Comparison of ENCODE assay signal across 9 mouse cellular contexts in genomic region chr13:28294757-28295361, GRCm38 (mm10). TPM values are rescaled to one million over a fixed set of nuclear protein-coding genes. Genes with fewer than 3 reads are reported as not detected.
DNase-seq lines count a peak whose midpoint lies in the region; ATAC-seq lines count a peak whose summit lies in the region.
"Had no signal": no experiment of that assay in that cellular context is flagged by ENCODE, and none has a peak within 500 bp of the region (broad histone marks: within the 10 kb centered on the region; RNA-seq: fewer than 3 reads in every experiment).

No protein-coding gene starts in this region.

- H3K9me3 ChIP-seq in embryonic facial prominence, embryonic 10.5 days, result no peaks in the 10 kb centered on the region
- H3K9me3 ChIP-seq in hindbrain, embryonic 16.5 days (ENCODE audit: control insufficient read depth, low read length), result no peaks in the 10 kb centered on the region

- H3K9ac ChIP-seq in hindbrain, embryonic 16.5 days (ENCODE audit: low read depth, low read length), result no peak overlapping the region

- H3K27me3 ChIP-seq in embryonic facial prominence, embryonic 10.5 days (replicated peaks; ENCODE audit: low read depth, poor library complexity, severe bottlenecking), result no peaks in the 10 kb centered on the region
- H3K27me3 ChIP-seq in hindbrain, embryonic 16.5 days (replicated peaks; ENCODE audit: control insufficient read depth, insufficient read depth, low read length), result no peaks in the 10 kb centered on the region

- DNase-seq in ZHBTc4 (ENCODE audit: low read depth, low spot score), result peak; percentile 27
- peak; percentile 26 for DNase-seq in embryonic facial prominence, embryonic 10.5 days (ENCODE audit: low spot score)
- DNase-seq in mesoderm, embryonic 11.5 days (ENCODE audit: low read depth, low spot score), result peak; percentile 58
- DNase-seq in urinary bladder, postnatal 36 days (ENCODE audit: low spot score in 2 of 2), result no peak
- DNase-seq in thymus, postnatal 0 days (ENCODE audit: low spot score), result no peak
- DNase-seq in B cell, adult 2 months, result no peak
- DNase-seq: gastrocnemius, postnatal 25 days had no signal

- no peaks in the 10 kb centered on the region for H3K36me3 ChIP-seq in embryonic facial prominence, embryonic 10.5 days (replicated peaks)
- no peaks in the 10 kb centered on the region for H3K36me3 ChIP-seq in hindbrain, embryonic 16.5 days (ENCODE audit: control insufficient read depth, insufficient read depth, low read length)

- 0 out of 2 replicates have a peak overlapping the region, but pooled peaks have one; percentile 5 for H3K4me3 ChIP-seq in embryonic facial prominence, embryonic 10.5 days
- H3K4me3 ChIP-seq in hindbrain, embryonic 16.5 days (ENCODE audit: low read length), result no peak overlapping the region

- peak overlapping the region; percentile 59 for H3K27ac ChIP-seq in embryonic facial prominence, embryonic 10.5 days (replicated peaks)
- peak overlapping the region; percentile 45 for H3K27ac ChIP-seq in hindbrain, embryonic 16.5 days (ENCODE audit: low read depth, low read length)

- peaks cover 29% of the 10 kb centered on the region for H3K4me1 ChIP-seq in embryonic facial prominence, embryonic 10.5 days
- H3K4me1 ChIP-seq in hindbrain, embryonic 16.5 days (ENCODE audit: control insufficient read depth, insufficient read depth, low read depth, low read length), result peaks cover 20% of the 10 kb centered on the region

- no peak overlapping the region for H3K4me2 ChIP-seq in hindbrain, embryonic 16.5 days (ENCODE audit: low read length)

- 2% methylated on average over 3 of the region's 3 CpGs for WGBS in embryonic facial prominence, embryonic 10.5 days
- under 1% methylated on average over 3 of the region's 3 CpGs for WGBS in hindbrain, embryonic 16.5 days

- ATAC-seq in hindbrain, embryonic 16.5 days, result peak; percentile 84
- ATAC-seq in activated CD4-positive, CD25-positive, alpha-beta regulatory T cell, adult 4 months, result no peak

RNA-seq across cellular contexts. Expression of gene Gm11361, which starts 37.5 kb away (rescaled TPM):
- 3.0 and 3.3 TPM in 2 replicates for polyA plus RNA-seq in embryonic facial prominence, embryonic 10.5 days (2016; fragmentation: Nextera tagmentation; extraction: Ambion mirVana)
- polyA plus RNA-seq in hindbrain, embryonic 16.5 days (2015; fragmentation: Nextera tagmentation; extraction: Ambion mirVana), result 3.2 and 3.4 TPM in 2 replicates
- polyA plus RNA-seq in activated CD4-positive, CD25-positive, alpha-beta regulatory T cell, adult 4 months (2017; shearing (Covaris generic)), result 10 to 100 TPM; 32.9 to 38.9 TPM
- 5.0 and 5.7 TPM in 2 replicates for polyA plus RNA-seq in thymus, postnatal 0 days (2015; fragmentation: Nextera tagmentation; extraction: Ambion mirVana)

Comparison
In these comparisons a context has a peak if more than half of its experiments do, and no peak if none do; other contexts are left out.
1. DNase-seq: peak in ZHBTc4 (single experiment), embryonic facial prominence, embryonic 10.5 days (single experiment) and mesoderm, embryonic 11.5 days (single experiment); none in urinary bladder, postnatal 36 days (0 of 2), thymus, postnatal 0 days (single experiment) and B cell, adult 2 months (0 of 2).